Mouse (Mus musculus): ENCODE measurements around the gene Adcy6.
A peak's percentile ranks its signal among the peaks of the same experiment; 100 is the strongest.

Gene Adcy6

GRCm38 (mm10) chr15:98628589-98629254 is 18.8 kb upstream of the Adcy6 start:
- DNase-seq (ENCODE audit: low read depth) = no peak

DNA sequence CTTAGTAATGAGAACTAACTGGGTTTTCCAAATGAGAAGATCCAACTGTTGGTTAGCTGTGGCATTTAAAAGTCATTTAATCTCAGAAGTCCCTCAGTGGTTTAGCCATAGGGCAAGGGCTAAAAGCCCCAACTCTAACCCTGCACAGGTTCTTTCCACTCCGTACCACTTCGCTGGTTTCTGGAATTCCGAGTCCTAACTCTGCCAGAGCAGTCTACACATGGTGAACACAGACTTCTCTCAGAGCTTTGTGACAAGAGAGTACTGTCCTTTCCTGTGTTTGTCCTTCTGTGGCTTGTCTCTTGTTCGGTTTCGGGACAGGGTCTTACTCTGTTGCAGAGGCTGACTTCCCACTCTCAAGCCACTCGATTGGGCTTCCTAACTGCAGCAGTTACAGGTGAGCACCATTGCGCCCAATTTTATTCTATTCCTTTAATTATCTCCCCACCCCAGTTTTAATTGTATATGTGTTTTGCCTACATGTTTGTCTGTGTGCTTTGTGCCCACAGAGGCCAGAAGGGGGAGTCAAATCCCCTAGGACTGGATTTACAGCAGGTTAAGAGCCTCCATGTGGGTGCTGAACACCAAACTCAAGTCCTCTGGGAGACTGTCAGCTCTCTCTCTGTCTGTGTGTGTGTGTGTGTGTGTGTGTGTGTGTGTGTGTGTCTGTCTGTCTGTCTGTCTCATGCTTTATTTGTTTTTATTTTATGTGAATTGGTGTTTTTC is 16.8 kb upstream of the Adcy6 start:
- DNase-seq (ENCODE audit: low read depth) = no peak

DNA sequence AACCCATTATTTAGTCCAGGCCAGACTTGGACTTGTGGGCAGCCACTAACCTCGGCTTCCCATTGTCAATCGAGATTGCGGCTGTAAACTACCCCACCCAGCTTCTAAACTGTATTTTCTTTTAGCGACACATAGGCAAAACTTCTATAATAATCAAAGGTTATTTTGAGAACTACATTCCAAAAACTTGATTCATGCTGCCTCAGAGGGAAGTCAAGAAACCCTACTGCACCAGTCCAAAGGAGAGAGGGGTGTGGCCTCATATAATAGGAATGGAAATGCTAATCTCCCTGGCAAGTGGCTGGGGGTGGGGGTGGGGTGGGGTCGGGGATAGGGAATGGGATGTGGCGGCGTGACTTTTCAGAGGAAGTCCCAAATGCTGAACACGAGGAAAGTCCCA is 16.2 kb upstream of the Adcy6 start:
- DNase-seq (ENCODE audit: low read depth) = no peak

DNA sequence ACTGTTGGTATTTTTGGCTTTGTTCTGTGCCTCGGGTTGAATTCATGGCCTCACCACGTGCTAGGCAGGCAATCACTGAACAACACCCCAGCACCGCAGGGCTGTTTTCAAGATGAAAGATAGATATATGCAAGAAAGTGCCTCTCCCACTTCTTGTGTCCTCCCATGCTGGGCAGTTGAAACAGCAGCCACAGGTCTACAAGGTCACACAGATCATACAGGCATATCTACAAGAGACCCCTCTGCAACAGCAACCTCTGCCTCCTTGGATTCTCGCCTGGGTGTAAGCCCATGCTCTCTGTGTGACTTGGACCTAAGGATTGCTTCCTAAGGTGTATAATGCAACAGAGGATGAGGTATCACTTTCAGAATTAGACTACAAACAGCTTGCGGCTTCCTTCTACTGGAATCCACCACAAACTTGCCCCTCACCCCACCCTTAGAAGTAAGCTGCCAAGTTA is 13.5 kb upstream of the Adcy6 start:
- DNase-seq (ENCODE audit: low read depth) = no peak

DNA sequence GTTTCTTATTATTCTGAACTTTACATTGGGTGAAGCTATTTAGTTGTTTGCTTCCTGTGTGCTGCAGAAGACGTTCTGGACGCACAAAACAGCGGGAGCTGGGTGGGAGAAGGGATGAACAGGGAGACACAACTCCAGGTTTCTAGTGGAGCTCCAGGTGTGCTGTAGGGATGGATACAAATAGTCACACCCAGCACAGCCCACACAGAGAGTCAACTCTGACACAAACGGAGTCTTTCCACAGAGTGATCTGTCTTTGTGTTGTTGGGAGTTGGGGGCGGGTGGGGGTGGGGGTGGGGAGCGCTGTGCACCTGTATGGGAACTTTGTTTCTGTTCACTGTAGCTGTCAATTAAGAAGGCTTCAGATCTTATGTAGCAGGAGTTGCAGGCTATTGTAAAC is 12.8 kb upstream of the Adcy6 start:
- no peak for DNase-seq (ENCODE audit: low read depth)

DNA sequence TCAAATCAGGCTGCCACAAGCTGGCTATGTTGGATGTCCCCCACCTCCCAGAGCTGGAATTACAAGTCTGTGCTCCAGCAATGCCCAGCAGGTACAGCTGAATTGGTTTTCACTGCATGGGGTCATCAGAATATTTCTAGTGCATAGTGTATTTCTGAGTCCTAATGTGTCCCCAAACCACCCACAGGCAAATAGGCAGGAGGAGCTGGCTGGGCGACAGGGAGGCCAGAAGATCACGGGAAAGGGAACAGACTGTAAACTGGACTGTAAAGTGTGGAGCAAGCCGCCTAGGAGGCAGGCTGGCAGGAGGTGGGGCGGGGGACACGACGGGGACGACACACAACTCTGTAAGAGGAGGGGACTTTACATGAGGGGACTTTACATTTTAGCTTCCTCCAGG is 12.3 kb upstream of the Adcy6 start:
- DNase-seq (ENCODE audit: low read depth) = no peak

DNA sequence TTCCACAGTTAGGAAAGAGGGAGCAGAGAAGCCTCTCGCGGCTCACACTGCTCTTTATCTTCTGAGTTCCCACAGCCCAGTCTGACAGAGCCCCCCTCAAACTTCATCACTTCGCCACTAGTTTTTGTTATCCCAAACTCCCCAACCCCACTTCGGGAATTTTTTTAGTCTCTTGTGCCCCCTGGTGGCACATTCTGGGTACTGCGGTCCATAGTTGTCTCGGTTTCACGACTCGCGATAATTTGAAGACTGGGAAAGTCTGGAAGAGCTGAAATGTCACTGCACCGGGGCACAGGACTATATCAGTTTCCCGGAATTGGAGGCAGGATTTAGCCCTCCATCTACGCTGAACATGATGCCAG is 7.3 kb upstream of the Adcy6 start:
- DNase-seq (ENCODE audit: low read depth) = peak; percentile 74

GRCm38 (mm10) chr15:98616362-98617175 is 6.7 kb upstream of the Adcy6 start:
- no peak for DNase-seq (ENCODE audit: low read depth)

DNA sequence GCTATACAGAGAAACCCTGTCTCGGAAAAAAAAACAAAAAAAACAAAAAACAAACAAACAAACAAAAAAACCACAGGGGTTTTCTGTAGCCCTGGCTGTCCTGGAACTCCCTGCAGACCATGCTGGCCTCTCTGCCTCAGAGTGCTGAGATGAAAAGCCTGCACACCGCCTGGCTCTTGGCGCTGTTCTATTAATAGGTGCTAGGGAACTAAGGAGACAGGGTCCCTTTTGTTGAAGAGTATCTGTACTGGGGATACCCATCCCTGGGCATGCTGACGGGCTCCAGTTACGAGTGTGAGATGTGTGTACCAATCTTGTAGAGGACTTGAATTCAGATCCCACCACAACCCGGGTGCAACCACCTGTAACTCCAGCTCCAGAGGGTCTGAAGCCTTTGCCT is 5.9 kb upstream of the Adcy6 start:
- DNase-seq (ENCODE audit: low read depth) = no peak

- DNase-seq (ENCODE audit: low read depth) = no peak
Measured at GRCm38 (mm10) chr15:98614971-98615370, 5.1 kb upstream of the Adcy6 start.

- DNase-seq (ENCODE audit: low read depth) = no peak
Measured at GRCm38 (mm10) chr15:98614551-98614950, 4.7 kb upstream of the Adcy6 start.

- no peak for DNase-seq (ENCODE audit: low read depth)
Measured at GRCm38 (mm10) chr15:98612229-98612628, 2.4 kb upstream of the Adcy6 start.

GRCm38 (mm10) chr15:98610131-98610633 is 306 bp upstream of the Adcy6 start:
- no peak for DNase-seq (ENCODE audit: low read depth)

GRCm38 (mm10) chr15:98608784-98609250 is 1.1 kb downstream of the Adcy6 start:
- peak; percentile 29 for DNase-seq (ENCODE audit: low read depth)

- no peak for DNase-seq (ENCODE audit: low read depth)
Measured at GRCm38 (mm10) chr15:98608058-98608783, 1.7 kb downstream of the Adcy6 start.

GRCm38 (mm10) chr15:98607557-98607956 is 2.3 kb downstream of the Adcy6 start:
- no peak for DNase-seq (ENCODE audit: low read depth)

DNA sequence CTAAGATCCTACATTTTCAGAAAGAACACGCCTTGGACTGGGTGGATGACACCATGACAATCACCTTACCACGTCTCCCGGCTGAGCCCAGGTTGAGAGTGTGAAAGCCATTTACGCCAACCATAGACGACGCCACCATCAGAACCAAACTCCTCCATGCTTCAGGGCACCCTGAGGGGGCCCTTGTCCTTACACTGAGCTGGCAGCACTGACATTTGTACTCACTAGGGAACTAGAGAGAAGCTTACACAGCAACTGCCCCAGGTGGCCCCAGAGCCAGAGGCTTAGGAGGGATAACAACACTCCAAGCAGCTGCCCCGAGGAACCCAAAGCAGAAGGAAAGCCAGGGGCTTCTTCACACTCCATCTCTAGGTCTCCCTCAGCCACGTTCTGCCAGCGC is 3.1 kb downstream of the Adcy6 start:
- no peak for DNase-seq (ENCODE audit: low read depth)

DNA sequence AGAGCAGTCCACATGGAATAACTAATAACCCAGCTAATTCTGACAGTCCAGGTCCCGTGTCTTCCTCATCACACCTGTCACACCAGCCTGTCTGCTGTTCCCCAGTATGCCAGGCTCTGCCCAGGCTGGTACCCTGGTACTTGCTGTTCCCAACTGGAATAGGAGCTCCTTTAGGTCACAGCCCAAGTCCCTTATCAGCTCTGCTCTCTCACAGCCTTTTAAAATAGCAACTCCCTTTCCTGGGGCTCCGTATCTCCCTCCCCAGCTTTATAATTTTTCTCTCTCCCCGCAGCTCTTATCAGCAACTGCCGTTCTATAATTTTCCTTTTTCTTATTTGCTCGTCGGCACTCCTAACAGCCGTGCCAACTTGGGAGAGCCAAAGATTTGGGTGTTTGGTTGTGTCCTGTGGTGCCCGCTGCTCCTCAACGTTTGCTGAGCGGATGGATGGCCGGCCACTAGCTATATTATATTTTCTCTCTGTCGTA is 3.8 kb downstream of the Adcy6 start:
- DNase-seq (ENCODE audit: low read depth) = no peak

DNA sequence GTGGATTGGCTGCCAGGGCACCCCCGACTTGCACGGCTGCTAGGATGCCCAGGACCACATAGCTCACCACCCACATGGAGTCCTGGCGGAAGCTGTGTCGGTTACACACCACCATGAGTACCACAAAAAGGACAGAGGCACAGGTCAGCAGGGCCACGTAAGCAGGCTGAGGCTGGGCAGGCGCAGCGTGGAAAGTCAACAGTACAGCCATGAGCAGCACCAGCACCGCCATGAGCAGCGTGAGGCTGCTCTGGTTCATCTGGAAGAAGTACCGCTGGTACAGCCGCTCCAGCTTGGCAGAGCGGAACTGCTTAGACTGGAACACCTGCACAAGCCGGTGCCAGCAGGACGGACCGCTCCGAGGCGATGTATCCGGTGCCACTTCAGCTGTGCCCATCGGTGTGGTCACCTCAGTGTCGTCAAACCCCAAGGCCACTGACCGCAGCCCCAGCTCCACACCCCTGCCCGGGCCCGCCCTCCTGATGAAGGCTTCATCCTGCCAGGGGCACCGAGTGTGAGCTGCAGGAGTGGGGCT is 5.8 kb downstream of the Adcy6 start:
- DNase-seq (ENCODE audit: low read depth) = no peak

- no peak for DNase-seq (ENCODE audit: low read depth)
Measured at GRCm38 (mm10) chr15:98602921-98603458, 6.9 kb downstream of the Adcy6 start.

- DNase-seq (ENCODE audit: low read depth) = peak; percentile 52
Measured at GRCm38 (mm10) chr15:98602191-98602881, 7.5 kb downstream of the Adcy6 start.

Measured in 416B (cell line).